Mouse (Mus musculus) hindbrain, embryonic 11.5 days (tissue): ENCODE measurements at regions not wholly inside any gene's neighbourhood (a gene's known extent, or its start where the extent isn't known, plus 50 kb on each side); places are given as distances from the start of the nearest gene placed in this dataset.

Experiments
- ATAC-seq: fragments of 200-750 bp; cut with Nextera tagmentation; 2 replicates; pipeline ENCODE4 v1.8.0; 2017; ENCODE audit warnings: mild to moderate bottlenecking, moderate TSS enrichment, moderate library complexity; ENCODE audit not compliant: low FRiP score
- DNase-seq: peaks from one replicate; pipeline ENCODE4 v3.0.0-alpha.2; 2015; ENCODE audit warnings: low spot score
- H3K27ac ChIP-seq: fragments of 300-500 bp; sonication (generic); 2 replicates; pipeline ENCODE4 v1.5.1; 2014; ENCODE audit warnings: mild to moderate bottlenecking, low read depth, low read length
- H3K27me3 ChIP-seq: fragments of 300-500 bp; sonication (generic); 2 replicates; pipeline ENCODE4 v1.6.1; 2014; ENCODE audit warnings: mild to moderate bottlenecking, low read length, moderate library complexity, mixed read lengths; ENCODE audit not compliant: control insufficient read depth, insufficient read depth
- H3K36me3 ChIP-seq: fragments of 300-500 bp; sonication (generic); 2 replicates; pipeline ENCODE4 v1.6.1; 2014; ENCODE audit warnings: mild to moderate bottlenecking, low read length, moderate library complexity, mixed read lengths; ENCODE audit not compliant: control insufficient read depth, insufficient read depth
- H3K4me1 ChIP-seq: fragments of 300-500 bp; sonication (generic); replicated peaks from 2 replicates; pipeline ENCODE4 v1.6.1; 2014; ENCODE audit warnings: low read length, mixed read lengths; ENCODE audit not compliant: control insufficient read depth, insufficient read depth
- H3K4me2 ChIP-seq: fragments of 300-500 bp; sonication (generic); replicated peaks from 2 replicates; pipeline ENCODE4 v1.6.1; 2014; ENCODE audit warnings: mild to moderate bottlenecking, low read depth, low read length
- H3K4me3 ChIP-seq: fragments of 300-500 bp; sonication (generic); 2 replicates; pipeline ENCODE4 v1.5.1; 2014; ENCODE audit warnings: low read depth, low read length
- H3K9ac ChIP-seq: fragments of 300-500 bp; sonication (generic); 2 replicates; pipeline ENCODE4 v1.6.1; 2014; ENCODE audit warnings: low read depth, low read length
- H3K9me3 ChIP-seq: fragments of 300-500 bp; sonication (generic); 2 replicates; pipeline ENCODE4 v1.6.1; 2016; ENCODE audit warnings: low read length; ENCODE audit not compliant: control insufficient read depth
- WGBS: fragments of 180-500 bp; shearing (Covaris S2); extraction: QIAGEN DNeasy Blood & Tissue Kit; methylation state at CpG from one replicate; pipeline ENCODE4 v1.1.7; 2014; 5-methylcytosine and 5-hydroxymethylcytosine counted together

DNA sequence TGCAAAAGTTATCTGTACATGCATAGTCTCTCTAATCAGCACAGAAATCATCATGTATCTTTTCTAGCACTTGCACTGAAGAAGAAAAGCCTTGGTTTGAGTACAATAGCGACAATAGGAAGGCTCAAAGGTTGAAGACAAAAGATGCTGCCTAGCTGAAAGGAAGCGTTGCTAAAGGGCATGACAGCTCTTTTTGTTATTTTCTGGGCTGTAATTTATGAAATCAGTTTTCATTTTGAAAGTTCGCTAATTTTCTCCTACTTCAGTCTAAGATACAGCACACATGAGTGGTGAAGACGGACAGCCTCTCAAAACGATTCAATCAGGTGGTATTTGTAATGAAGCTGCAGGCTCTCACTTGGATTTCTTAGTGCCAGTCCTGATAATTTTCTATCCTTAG lies 124.4 kb upstream of the Zfp352 start:
- no peaks in the 10 kb centered on the region; the same call in 1 of the 2 replicates for H3K4me1 ChIP-seq
- no peak overlapping the region for H3K4me3 ChIP-seq
- WGBS: 27% methylated on average over 5 of the region's 5 CpGs
- H3K27ac ChIP-seq: no peak overlapping the region
- H3K4me2 ChIP-seq: no peak overlapping the region
- no peak overlapping the region for H3K9ac ChIP-seq
- DNase-seq (peak; percentile 6), ATAC-seq (no peak)
- H3K9me3 ChIP-seq: no peaks in the 10 kb centered on the region
- no peaks in the 10 kb centered on the region for H3K36me3 ChIP-seq
- no peaks in the 10 kb centered on the region for H3K27me3 ChIP-seq

DNA sequence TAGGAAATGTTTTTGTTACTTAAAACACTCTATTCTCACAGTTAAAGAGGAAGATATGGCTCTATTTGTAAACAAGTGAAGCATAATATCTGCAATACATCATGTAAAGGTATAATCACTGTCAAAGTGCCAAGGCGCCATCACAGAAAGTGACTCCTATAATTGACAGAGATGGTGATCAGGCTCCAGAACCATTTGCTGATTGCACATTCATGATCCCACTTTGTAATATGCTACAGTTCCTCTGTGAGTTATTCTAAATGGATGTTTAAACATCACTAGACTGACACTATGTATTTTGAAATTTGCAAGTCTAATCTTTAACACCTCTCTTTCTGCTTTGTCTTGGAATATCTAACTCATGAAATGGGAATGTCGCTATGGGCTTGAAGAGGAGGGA lies 109.8 kb upstream of the Zfp352 start:
- H3K4me1 ChIP-seq: no peaks in the 10 kb centered on the region
- no peak for DNase-seq
- H3K9ac ChIP-seq: no peak overlapping the region
- no peaks in the 10 kb centered on the region for H3K36me3 ChIP-seq
- no peak overlapping the region for H3K27ac ChIP-seq
- no peaks in the 10 kb centered on the region for H3K9me3 ChIP-seq
- WGBS: 91% methylated on average over 2 of the region's 2 CpGs
- no peak for ATAC-seq
- H3K27me3 ChIP-seq: no peaks in the 10 kb centered on the region
- no peak overlapping the region for H3K4me3 ChIP-seq
- no peak overlapping the region for H3K4me2 ChIP-seq

DNA sequence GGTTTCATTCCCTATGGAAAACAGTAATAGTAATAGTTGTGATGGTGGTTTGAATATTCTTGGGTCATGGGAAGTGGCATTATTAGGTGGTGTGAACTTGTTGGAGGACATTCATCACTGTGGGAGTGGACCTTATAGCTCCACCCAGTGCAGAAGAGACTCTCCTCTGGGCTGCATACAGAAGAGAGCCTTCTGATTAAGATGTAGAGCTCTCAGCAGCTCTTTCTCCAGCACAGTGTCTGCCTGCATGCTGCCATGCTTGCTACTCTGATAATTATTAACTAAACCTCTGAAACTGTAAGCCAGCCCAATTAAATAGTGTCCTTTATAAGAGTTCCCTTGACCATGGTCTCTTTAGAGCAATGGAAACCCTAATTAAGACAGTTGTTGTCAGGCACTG lies 92.7 kb upstream of the Zfp352 start:
- no peak for ATAC-seq
- Histone ChIP-seq H3K9me3 (no peaks in the 10 kb centered on the region), H3K4me3 (no peak overlapping the region), H3K4me1 (no peaks in the 10 kb centered on the region), H3K27ac (no peak overlapping the region), H3K9ac (no peak overlapping the region), H3K27me3 (no peaks in the 10 kb centered on the region), H3K36me3 (no peaks in the 10 kb centered on the region), H3K4me2 (no peak overlapping the region)
- no peak for DNase-seq

DNA sequence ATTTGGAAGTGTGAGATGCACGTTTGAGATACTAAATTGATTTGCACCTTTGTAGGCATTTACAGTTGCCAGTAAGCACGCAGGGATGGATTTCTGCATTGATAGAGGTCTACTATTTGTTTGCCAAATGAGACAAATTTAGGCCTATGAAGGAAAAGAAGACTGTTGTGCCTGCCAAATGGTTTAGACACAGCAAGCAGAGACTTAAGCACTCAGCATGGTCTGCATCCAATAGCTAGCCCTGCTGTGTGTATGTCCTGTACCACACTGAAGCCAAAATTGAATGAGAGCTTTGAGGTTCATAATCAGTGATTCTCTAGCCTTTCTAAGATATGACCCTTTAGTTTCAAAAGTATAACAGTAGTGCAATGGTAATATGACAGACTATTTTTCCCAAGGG lies 74.5 kb upstream of the Zfp352 start:
- DNase-seq: no peak
- WGBS: 83% methylated on average over 2 of the region's 2 CpGs
- H3K4me2 ChIP-seq: no peak overlapping the region

More for the DNA sequence above, 74.5 kb upstream of the Zfp352 start:
- no peaks in the 10 kb centered on the region for H3K36me3 ChIP-seq
- no peak overlapping the region for H3K9ac ChIP-seq
- H3K4me3 ChIP-seq: no peak overlapping the region
- H3K27me3 ChIP-seq: no peaks in the 10 kb centered on the region
- no peak for ATAC-seq
- no peaks in the 10 kb centered on the region for H3K4me1 ChIP-seq
- no peaks in the 10 kb centered on the region for H3K9me3 ChIP-seq
- H3K27ac ChIP-seq: no peak overlapping the region
